Mouse (Mus musculus) skeletal muscle tissue, postnatal 0 days (tissue): ENCODE data around the gene Swt1. TPM values are rescaled to one million over a fixed set of nuclear protein-coding genes. Genes with fewer than 3 reads are reported as not detected.

ENCODE experiments used
- microRNA-seq, 2 experiments: library from miRNA; unstranded; fragments of <30 nt; microRNA quantifications; one replicate each; pipeline ENCODE4; 2016
- polyA plus RNA-seq: library from polyadenylated mRNA; unstranded; fragments of >200 nt; fragmentation: Nextera tagmentation; extraction: Ambion mirVana; gene quantifications from 2 replicates; pipeline ENCODE4 v1.2.1, GENCODE M21; 2015

Gene Swt1
- polyA plus RNA-seq, result 14.6 and 15.6 TPM in 2 replicates

DNA sequence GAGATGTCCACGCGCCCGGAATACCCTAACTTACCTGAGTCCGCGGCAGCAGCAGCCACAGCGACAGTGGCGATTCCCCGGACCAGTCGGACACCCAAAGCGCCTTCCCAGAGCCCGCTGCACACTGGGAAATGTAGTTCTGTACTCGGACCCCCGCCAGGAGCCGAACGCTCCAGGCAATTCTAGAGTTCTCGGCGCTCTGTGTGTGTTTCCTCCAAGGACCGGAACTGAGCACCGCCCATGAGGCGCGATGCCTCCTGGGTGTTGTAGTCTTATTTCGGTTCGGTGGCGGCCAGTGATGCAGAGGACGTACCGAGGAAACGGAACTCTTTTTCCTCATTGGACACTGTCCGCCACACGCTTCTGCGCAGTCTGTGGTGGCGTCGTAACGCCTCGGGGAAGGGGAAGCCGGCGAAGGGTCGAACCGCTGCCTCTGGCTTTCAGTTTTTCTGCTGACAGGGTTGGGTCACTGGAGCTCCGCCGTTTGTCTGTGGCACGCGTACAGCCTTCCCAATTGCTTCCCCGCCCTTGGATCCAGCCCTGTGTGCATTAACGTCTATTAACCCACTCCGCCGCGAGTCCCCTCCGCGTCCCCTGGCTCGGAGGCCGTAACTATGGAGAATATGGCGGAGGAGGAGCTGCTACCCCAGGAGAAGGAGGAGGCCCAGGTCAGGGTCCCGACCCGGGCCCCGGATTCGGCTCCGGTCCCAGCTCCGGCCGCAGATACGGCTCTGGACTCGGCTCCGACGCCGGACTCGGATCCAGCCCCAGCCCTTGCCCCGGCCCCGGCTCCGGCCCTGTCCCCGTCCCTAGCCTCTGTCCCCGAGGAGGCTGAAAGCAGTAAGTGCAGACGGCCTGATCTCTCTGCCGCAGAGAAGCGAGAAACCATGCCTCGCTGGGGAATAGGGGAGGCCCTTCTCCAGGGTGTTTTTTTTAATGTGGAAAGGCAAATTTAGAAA lies at the start of gene Swt1, which contains the start of gene Trmt1l:
Gene Swt1, minus strand, starts transcription at position 193 of the 959 bp plus-strand sequence.
Gene Trmt1l, plus strand, starts transcription at position 280 of the 959 bp plus-strand sequence.

DNA sequence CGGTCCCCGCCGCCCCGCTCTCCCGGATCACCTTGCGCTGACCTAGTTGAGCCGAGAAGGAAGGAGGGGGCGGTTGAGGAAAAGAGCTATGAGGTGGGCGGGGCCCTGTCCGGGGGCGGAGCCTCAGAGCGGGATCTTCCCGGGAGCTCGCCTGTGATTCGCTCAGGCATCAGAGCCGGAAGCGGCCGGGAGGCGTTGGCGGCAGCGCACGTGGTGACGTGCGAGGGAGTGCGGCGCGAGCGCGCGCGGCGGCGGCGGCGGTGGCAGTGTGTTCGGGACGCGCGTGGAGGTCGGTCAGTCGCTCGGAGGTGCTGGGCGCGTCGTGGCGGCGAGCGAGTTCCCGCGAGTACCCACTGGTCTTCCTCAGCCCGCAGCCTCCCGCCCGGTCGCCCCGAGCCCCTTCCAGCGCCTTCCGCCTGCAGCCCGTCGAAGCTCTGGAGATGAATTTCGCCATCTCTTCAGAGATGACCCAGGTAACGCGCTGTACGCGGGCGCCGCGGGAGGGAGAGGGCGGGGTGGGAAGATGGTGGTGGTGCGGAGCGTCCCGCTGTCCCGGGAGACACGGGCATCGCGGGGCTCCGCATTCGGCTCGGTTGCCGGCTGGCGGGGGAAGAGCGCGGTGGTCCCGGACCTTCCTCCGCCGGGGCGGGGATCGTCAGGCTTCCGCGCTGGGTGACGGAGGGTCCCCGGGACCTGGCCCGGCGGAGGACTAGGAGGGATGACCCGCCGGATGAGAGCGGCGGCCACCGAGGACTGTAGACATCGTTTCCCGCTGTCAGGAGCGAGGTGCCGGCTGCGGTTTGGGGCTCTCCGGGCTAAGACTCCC lies 83.8 kb downstream of the Swt1 start, which contains the start of gene Ivns1abp:
Gene Ivns1abp, plus strand, starts transcription at position 195 of the 826 bp plus-strand sequence.

Small RNA genes lying within 50 kb of the gene (microRNA-seq; reads per million reads assigned to microRNA genes)
- gene Mir7682, result 0.42 to 0.61 reads per million in 2 experiments

Other genes starting within 250 kb of the Swt1 start
- gene Gm47985, start 245.9 kb downstream of the Swt1 start, polyA plus RNA-seq, result 0.12 and 0.16 TPM in 2 replicates
- gene Gm8947, start 236.1 kb downstream of the Swt1 start, polyA plus RNA-seq, result not detected in 2 replicates
- 0.17 TPM in 1 of 2 replicates, not detected in the other for gene Gm47995, start 230.0 kb downstream of the Swt1 start, polyA plus RNA-seq
- not detected in 2 replicates for gene 3110040M04Rik, start 224.3 kb downstream of the Swt1 start, polyA plus RNA-seq
- gene Gm47996, start 218.3 kb downstream of the Swt1 start, polyA plus RNA-seq, result not detected in 2 replicates
- 69.7 and 87.8 TPM in 2 replicates for gene Ivns1abp, start 84.0 kb downstream of the Swt1 start, polyA plus RNA-seq
- 16.3 and 17.9 TPM in 2 replicates for gene Trmt1l, start 87 bp upstream of the Swt1 start, polyA plus RNA-seq
- gene Rnf2, start 72.5 kb upstream of the Swt1 start, polyA plus RNA-seq, result 33.7 and 34.6 TPM in 2 replicates
- gene Fam129a, start 142.7 kb upstream of the Swt1 start, polyA plus RNA-seq, result 13.7 and 18.0 TPM in 2 replicates